Mouse (Mus musculus): ENCODE results near the gene Gmeb2.
A peak's percentile ranks its signal among the peaks of the same experiment; 100 is the strongest.

The Gmeb2 gene

GRCm38 (mm10) chr2:181227122-181227521 lies 60.7 kb downstream of the Gmeb2 start:
- DNase-seq (ENCODE audit: low spot score in 2 of 2): no peak

GRCm38 (mm10) chr2:181224994-181225393 lies 62.8 kb downstream of the Gmeb2 start:
- DNase-seq (ENCODE audit: low spot score in 2 of 2): no peak

DNA sequence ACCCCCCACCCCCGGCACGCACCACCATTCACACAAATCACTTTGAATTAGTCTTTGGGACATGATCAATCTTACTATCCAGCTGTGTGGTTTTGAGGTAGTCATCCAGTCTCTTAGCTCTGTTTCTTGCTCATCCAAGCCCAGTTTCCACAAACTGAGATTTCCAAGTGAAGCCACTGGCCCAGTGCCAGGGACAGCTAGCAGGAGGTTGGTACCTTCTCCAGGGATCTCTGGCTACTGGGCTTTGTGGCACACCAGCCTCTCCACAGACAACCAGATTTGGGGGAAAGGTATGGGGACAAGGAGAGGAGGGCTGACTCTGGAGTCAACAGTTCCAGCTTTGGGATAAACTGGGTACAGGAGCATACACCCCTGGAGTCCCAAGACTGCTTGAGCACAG lies 67.5 kb downstream of the Gmeb2 start:
- no peak for DNase-seq (ENCODE audit: low spot score in 2 of 2)

GRCm38 (mm10) chr2:181219538-181220216 lies 68.2 kb downstream of the Gmeb2 start, which contains the start of gene Fndc11:
Gene Fndc11, plus strand, starts transcription at chr2:181220013.
- peak; percentile 9 to 31 for DNase-seq (ENCODE audit: low spot score in 2 of 2)

DNA sequence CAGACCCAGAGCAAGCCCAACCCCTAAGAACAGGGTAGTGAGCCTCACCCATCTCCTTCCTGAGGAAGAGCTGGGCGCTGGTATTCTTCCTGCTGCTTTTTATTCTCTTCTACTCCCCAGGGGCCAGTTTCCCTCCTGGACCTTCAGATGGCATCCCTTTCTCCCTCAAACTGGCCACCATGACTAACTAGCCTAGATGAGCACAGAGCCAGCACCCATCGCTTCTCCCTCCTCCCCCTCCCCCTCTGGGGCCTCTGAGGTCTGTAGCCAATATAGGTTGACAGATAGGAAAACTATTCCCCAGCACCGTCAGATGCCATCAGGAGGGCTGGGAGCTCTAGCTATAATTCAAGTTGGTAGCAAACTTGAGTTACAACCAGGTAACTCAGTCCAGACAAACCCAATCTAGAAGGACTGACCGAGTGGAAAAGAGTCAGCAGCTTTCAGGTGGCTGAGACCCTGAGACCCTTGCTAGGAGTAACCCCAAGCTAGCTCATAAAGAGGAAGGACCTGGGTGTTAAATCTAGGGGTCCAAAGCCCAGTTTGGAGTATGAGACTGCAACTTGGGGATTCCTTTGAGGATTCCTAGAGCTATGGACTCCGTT lies 68.9 kb downstream of the Gmeb2 start:
- DNase-seq (ENCODE audit: low spot score in 2 of 2): no peak

- no peak for DNase-seq (ENCODE audit: low spot score in 2 of 2)
Observed at GRCm38 (mm10) chr2:181216037-181216436, 71.8 kb downstream of the Gmeb2 start.

DNA sequence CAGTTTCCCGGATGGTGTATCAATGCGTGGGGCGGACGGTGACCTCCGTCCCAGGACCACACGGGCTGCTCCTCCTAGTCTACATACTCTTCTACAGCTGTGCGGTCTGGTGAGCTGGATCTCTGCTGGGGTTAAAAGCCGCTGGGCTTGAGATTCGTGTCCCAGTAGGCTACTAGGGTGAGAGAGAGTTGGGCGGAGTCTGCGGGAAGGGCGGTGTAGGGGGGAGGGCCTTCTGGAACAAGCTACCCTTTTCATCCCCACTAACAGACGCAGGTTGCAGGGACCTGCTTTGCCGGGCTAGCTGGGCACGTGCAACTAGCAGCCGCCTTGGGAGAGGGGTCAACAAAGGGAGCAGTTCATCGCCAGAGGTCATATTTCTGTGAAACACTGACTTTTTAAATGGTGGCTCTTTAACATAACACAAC lies 74.8 kb downstream of the Gmeb2 start, which contains the start of gene Srms:
TSS of gene Srms (minus strand) at position 165 of the 425 bp plus-strand sequence.
- no peak for DNase-seq (ENCODE audit: low spot score in 2 of 2)

DNA sequence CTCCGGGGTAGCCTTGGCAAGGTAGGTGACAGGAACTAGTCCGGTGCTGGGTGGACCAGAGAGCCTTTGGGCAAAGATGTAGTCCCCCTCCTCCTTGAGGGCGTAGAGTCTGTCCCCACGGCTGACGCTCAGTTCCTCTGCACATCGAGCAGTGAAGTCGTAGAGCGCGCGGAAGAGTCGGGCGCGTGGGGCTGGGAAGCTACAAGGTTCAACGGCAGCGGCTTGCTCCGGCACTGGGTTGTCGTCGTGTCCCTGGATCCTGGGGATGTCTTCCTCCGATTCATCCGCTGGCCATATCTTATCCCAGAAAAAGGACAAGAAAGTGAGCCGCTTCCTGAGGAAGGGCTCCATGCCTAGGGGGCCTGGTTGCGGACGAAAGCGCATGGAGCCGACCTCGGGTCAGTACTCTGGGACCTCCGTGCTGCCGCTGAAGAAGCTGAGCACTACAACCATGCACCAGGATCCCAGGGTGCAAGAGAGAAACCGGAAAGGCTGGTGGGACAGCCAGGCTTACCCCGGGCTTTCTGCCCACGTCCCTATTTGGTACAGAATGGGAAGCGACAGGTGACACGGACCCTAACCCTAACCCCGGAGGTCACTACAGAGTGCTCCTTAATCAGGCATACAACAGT lies 75.3 kb downstream of the Gmeb2 start:
- no peak for DNase-seq (ENCODE audit: low spot score in 2 of 2)

GRCm38 (mm10) chr2:181206118-181206517 lies 81.7 kb downstream of the Gmeb2 start:
- DNase-seq (ENCODE audit: low spot score in 2 of 2): no peak

- no peak for DNase-seq (ENCODE audit: low spot score in 2 of 2)
Observed at GRCm38 (mm10) chr2:181205678-181206077, 82.2 kb downstream of the Gmeb2 start.

DNA sequence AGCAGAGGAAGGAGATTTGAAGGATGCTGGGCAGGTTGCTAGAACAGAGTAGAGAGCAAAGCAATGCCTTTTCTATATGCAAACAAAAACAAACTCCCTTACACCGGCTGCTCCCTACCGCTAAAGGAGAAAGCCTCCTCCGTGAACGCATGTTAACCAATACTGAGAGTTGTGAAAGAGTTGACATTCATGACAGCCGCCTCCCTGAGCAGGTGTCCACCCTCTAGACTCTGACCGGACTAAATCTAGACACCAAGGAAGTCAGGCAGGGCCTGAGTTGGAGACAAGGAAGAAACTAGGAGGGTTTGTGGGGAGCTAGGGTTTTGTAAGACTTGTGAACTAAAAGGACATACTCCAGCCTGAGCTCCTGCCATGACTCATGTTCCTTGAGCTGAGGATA lies 84.9 kb downstream of the Gmeb2 start:
- no peak for DNase-seq (ENCODE audit: low spot score in 2 of 2)

- no peak for DNase-seq (ENCODE audit: low spot score in 2 of 2)
Observed at GRCm38 (mm10) chr2:181202422-181202821, 85.4 kb downstream of the Gmeb2 start, which contains the start of gene Ptk6. Gene Ptk6, minus strand, starts transcription at chr2:181202789.

DNA sequence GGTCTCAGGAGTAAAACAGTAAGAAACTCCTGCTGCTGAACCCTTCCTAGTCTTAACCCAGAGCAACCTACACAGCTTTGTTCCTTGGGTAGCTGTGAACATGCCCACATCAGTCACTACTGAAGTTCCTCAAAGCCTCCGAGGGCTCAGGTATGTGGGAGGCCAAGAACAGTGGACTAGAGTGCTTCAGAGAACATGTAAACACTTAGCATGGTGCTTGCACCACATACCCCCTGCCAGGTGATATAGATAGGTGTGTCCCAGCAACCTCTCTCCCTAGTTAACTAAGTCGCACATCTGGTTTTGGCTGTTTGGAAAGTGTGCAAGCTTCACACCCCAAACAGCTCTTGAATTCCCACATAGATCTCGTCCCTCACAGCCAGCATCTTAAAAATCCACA lies 86.2 kb downstream of the Gmeb2 start:
- no peak for DNase-seq (ENCODE audit: low spot score in 2 of 2)
